Mouse (Mus musculus): ENCODE measurements around the gene Rbpjl.

Gene Rbpjl

GRCm38 (mm10) chr2:164429881-164430615, 27.1 kb downstream of the Rbpjl start:
- no peak for DNase-seq (ENCODE audit: low spot score)

GRCm38 (mm10) chr2:164430697-164431096, 27.8 kb downstream of the Rbpjl start:
- DNase-seq (ENCODE audit: low spot score): no peak

- no peak for DNase-seq (ENCODE audit: low spot score)
Measured at GRCm38 (mm10) chr2:164431676-164432465, 28.9 kb downstream of the Rbpjl start.

GRCm38 (mm10) chr2:164432541-164433191, 29.7 kb downstream of the Rbpjl start:
- DNase-seq (ENCODE audit: low spot score): no peak

GRCm38 (mm10) chr2:164433278-164433895, 30.4 kb downstream of the Rbpjl start:
- no peak for DNase-seq (ENCODE audit: low spot score)

- no peak for DNase-seq (ENCODE audit: low spot score)
Measured at GRCm38 (mm10) chr2:164434681-164435080, 31.7 kb downstream of the Rbpjl start.

GRCm38 (mm10) chr2:164435216-164436090, 32.5 kb downstream of the Rbpjl start:
- no peak for DNase-seq (ENCODE audit: low spot score)

GRCm38 (mm10) chr2:164436215-164436913, 33.4 kb downstream of the Rbpjl start:
- DNase-seq (ENCODE audit: low spot score): no peak

GRCm38 (mm10) chr2:164436961-164437360, 34.0 kb downstream of the Rbpjl start:
- no peak for DNase-seq (ENCODE audit: low spot score)

GRCm38 (mm10) chr2:164437710-164438109, 34.8 kb downstream of the Rbpjl start:
- no peak for DNase-seq (ENCODE audit: low spot score)

GRCm38 (mm10) chr2:164438257-164438656, 35.3 kb downstream of the Rbpjl start:
- no peak for DNase-seq (ENCODE audit: low spot score)

GRCm38 (mm10) chr2:164439001-164439421, 36.1 kb downstream of the Rbpjl start:
- DNase-seq (ENCODE audit: low spot score): no peak

- DNase-seq (ENCODE audit: low spot score): no peak
Measured at GRCm38 (mm10) chr2:164440314-164440713, 37.4 kb downstream of the Rbpjl start.

- no peak for DNase-seq (ENCODE audit: low spot score)
Measured at GRCm38 (mm10) chr2:164441155-164441554, 38.2 kb downstream of the Rbpjl start.

- no peak for DNase-seq (ENCODE audit: low spot score)
Measured at GRCm38 (mm10) chr2:164441731-164442130, 38.8 kb downstream of the Rbpjl start.

GRCm38 (mm10) chr2:164442315-164443050, 39.5 kb downstream of the Rbpjl start:
- DNase-seq (ENCODE audit: low spot score): no peak

GRCm38 (mm10) chr2:164443051-164443437, 40.1 kb downstream of the Rbpjl start:
- DNase-seq (ENCODE audit: low spot score): no peak

- DNase-seq (ENCODE audit: low spot score): no peak
Measured at GRCm38 (mm10) chr2:164443460-164444000, 40.6 kb downstream of the Rbpjl start, which contains the start of gene Sdc4. TSS of gene Sdc4 (minus strand) at chr2:164443887.

- no peak for DNase-seq (ENCODE audit: low spot score)
Measured at GRCm38 (mm10) chr2:164444701-164445100, 41.8 kb downstream of the Rbpjl start.

All from layer of hippocampus, adult 9-10 months (tissue).